Mouse (Mus musculus) E14TG2a.4 (cell line): ENCODE results near the gene Hmga1b.

Experiments used
- H3K27me3 ChIP-seq: 2 replicates; pipeline ENCODE4 v1.6.1; 2014; ENCODE audit warnings: low read length, control low read depth; ENCODE audit not compliant: insufficient read depth
- H3K36me3 ChIP-seq: 2 replicates; pipeline ENCODE4 v1.6.1; 2014; ENCODE audit warnings: low read length, control low read depth; ENCODE audit not compliant: insufficient read depth
- H3K4me1 ChIP-seq: replicated peaks from 2 replicates; pipeline ENCODE4 v1.6.1; 2014; ENCODE audit warnings: low read depth, low read length, control low read depth
- H3K4me3 ChIP-seq: replicated peaks from 2 replicates; pipeline ENCODE4 v1.5.1; 2014; ENCODE audit warnings: mild to moderate bottlenecking, low read length
- H3K9me3 ChIP-seq: 2 replicates; pipeline ENCODE4 v1.6.1; 2014; ENCODE audit warnings: low read length, control low read depth
- CTCF ChIP-seq: conservative IDR thresholded peaks from 2 replicates; pipeline ENCODE4 v1.5.1; 2014; ENCODE audit warnings: low read length
- NANOG ChIP-seq: IDR thresholded peaks from 2 replicates; pipeline ENCODE4 v1.6.1; 2014; ENCODE audit warnings: borderline replicate concordance, low read length, mixed read lengths
- POU5F1 ChIP-seq: IDR thresholded peaks from 2 replicates; pipeline ENCODE4 v1.6.1; 2014; ENCODE audit warnings: low read length, borderline replicate concordance

Hmga1b gene

DNA sequence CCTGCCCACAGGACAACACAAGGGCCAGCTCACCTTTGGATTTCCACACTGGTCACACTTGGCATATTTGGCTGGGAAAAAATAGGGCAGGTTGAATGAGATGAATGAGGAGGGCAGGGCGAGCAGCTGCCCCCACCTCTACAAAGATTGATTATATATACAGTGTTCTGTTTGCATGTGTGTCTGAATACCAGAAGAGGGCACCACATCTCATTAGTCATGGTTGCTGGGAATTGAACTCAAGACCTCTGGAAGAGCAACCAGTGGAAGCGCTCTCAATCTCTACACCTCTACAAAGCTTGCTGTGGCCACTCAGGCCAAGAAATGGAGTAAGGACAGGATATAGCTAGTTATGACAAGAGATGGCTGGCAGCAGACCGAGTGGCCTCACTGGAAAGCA is 27.2 kb downstream of the Hmga1b start:
- Histone ChIP-seq H3K4me3 (no peak overlapping the region), H3K4me1 (peaks cover 48% of the 10 kb centered on the region), H3K36me3 (peaks cover 96% of the 10 kb centered on the region), H3K27me3 (no peaks in the 10 kb centered on the region), H3K9me3 (no peaks in the 10 kb centered on the region)
- no peak for TF ChIP-seq POU5F1
- no peak for TF ChIP-seq NANOG
- TF ChIP-seq CTCF, result no peak

DNA sequence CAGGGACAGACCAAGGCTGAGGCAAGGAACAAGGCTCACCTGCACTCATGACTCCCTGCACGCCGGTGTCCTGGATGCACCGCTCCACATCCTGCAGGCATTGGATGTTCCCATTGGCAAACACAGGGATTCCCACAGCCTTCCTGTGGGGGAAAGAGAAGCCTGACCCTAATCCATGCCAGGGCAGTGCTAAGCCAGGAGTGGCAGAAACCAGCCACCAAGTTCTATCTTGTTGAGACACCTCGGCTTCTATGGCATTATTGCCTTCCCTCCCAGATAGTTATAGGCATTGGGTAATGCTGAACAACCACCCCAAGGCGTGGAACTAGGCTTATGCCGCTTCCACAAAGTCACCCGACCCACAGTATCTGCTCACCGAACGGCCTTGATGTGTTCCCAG is 30.1 kb downstream of the Hmga1b start:
- peaks cover 76% of the 10 kb centered on the region for H3K36me3 ChIP-seq
- no peaks in the 10 kb centered on the region for H3K27me3 ChIP-seq
- no peak overlapping the region for H3K4me3 ChIP-seq
- peaks cover 41% of the 10 kb centered on the region for H3K4me1 ChIP-seq
- no peaks in the 10 kb centered on the region for H3K9me3 ChIP-seq
- no peak for TF ChIP-seq NANOG
- no peak for TF ChIP-seq POU5F1
- no peak for TF ChIP-seq CTCF

GRCm38 (mm10) chr11:120795756-120796613 is 33.4 kb downstream of the Hmga1b start, which contains the start of gene Dus1l:
Gene Dus1l, minus strand, starts transcription at chr11:120796403.
- TF ChIP-seq CTCF, result no peak
- TF ChIP-seq POU5F1, result no peak
- no peak for TF ChIP-seq NANOG
- H3K27me3 ChIP-seq, result no peaks in the 10 kb centered on the region
- peaks cover 56% of the 10 kb centered on the region for H3K4me1 ChIP-seq
- H3K36me3 ChIP-seq, result peaks cover 44% of the 10 kb centered on the region
- peak within 1 kb of the TSS; percentile 100 for H3K4me3 ChIP-seq
- no peaks in the 10 kb centered on the region for H3K9me3 ChIP-seq

GRCm38 (mm10) chr11:120796614-120796946 is 34.0 kb downstream of the Hmga1b start:
- peak overlapping the region; percentile 100 for H3K4me3 ChIP-seq
- peaks cover 59% of the 10 kb centered on the region for H3K4me1 ChIP-seq
- peaks cover 38% of the 10 kb centered on the region for H3K36me3 ChIP-seq
- no peaks in the 10 kb centered on the region for H3K27me3 ChIP-seq
- H3K9me3 ChIP-seq, result no peaks in the 10 kb centered on the region
- TF ChIP-seq NANOG (no peak), POU5F1 (no peak), CTCF (no peak)

DNA sequence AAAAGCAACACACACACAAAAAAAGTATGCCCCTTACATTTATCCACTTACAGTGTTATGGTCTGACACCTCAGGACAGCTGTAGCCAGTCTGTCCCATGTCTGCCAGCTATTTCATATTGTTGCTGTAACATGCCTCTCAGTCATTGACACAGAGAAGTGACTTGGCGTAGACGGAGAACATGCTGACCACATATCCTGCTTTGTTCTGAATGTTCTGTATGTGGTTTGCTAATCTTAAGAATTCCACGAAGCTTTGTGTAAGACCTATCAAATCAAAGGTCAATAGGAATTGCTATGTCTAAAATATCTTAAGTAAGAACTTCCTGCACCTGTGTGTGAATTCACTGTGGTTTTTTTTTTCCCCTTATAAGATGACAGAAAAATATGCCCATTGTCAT is 35.6 kb downstream of the Hmga1b start:
- peaks cover 54% of the 10 kb centered on the region for H3K4me1 ChIP-seq
- H3K36me3 ChIP-seq, result peaks cover 22% of the 10 kb centered on the region
- no peak overlapping the region for H3K4me3 ChIP-seq
- H3K9me3 ChIP-seq, result no peaks in the 10 kb centered on the region
- H3K27me3 ChIP-seq, result no peaks in the 10 kb centered on the region
- TF ChIP-seq NANOG (no peak), CTCF (no peak), POU5F1 (no peak)

DNA sequence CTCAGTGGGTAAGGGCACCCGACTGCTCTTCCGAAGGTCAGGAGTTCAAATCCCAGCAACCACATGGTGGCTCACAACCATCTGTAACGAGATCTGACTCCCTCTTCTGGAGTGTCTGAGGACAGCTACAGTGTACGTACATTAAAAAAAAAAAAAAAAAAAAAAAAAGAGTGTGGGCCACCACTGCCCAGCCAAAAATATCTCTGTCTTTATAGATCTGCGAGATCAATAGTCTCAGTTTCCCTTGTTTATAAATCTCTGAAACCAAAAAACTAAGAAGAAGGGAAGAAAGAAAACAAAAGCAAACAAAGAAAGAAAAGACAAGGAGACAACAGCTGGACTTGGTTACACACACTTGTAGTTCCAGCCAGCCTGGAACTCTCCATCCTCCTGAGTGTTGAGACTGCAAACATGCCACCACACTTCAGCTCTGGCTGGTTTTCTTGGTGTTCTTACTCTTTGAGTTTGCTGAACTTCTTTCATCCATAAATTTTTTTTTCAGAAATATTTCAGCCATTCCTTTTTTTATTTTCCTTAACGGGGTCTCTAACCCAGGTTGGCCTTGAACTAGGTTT is 36.8 kb downstream of the Hmga1b start:
- Histone ChIP-seq H3K9me3 (no peaks in the 10 kb centered on the region), H3K4me1 (peaks cover 52% of the 10 kb centered on the region), H3K4me3 (no peak overlapping the region), H3K36me3 (peaks cover 10% of the 10 kb centered on the region), H3K27me3 (no peaks in the 10 kb centered on the region)
- no peak for TF ChIP-seq POU5F1

- Histone ChIP-seq H3K9me3 (no peaks in the 10 kb centered on the region), H3K36me3 (peaks cover 8% of the 10 kb centered on the region), H3K4me1 (peaks cover 52% of the 10 kb centered on the region), H3K27me3 (no peaks in the 10 kb centered on the region), H3K4me3 (peak overlapping the region; percentile 32)
- TF ChIP-seq CTCF (peak; percentile 92), POU5F1 (no peak), NANOG (peak; percentile 44; the same call in 1 of the 2 replicates)
Measured at GRCm38 (mm10) chr11:120800061-120800904, 37.7 kb downstream of the Hmga1b start.

- no peaks in the 10 kb centered on the region for H3K9me3 ChIP-seq
- no peak overlapping the region for H3K4me3 ChIP-seq
- no peaks in the 10 kb centered on the region for H3K27me3 ChIP-seq
- H3K36me3 ChIP-seq, result peaks cover 46% of the 10 kb centered on the region
- peaks cover 76% of the 10 kb centered on the region for H3K4me1 ChIP-seq
- TF ChIP-seq POU5F1 (no peak), NANOG (no peak), CTCF (no peak)
Measured at GRCm38 (mm10) chr11:120804274-120804673, 41.7 kb downstream of the Hmga1b start.
